Mouse (Mus musculus): Measurements from ENCODE around the gene Sparc. TPM values are rescaled to one million over a fixed set of nuclear protein-coding genes. Genes with fewer than 3 reads are reported as not detected.
"Not testable (repeated sequence)": the region's sequence is repeated elsewhere in the genome, so short reads cannot be mapped to it uniquely, and the experiment has no call there.

Gene Sparc
- polyA plus RNA-seq, 1 experiment from 2014 or later = 1,532 TPM

GRCm38 (mm10) chr11:55429973-55430372 is 7.0 kb upstream of the Sparc start:
- Histone ChIP-seq H3K4me3 (replicated peaks) (no peak overlapping the region), H3K9ac (no peak overlapping the region), H3K27me3 (replicated peaks) (no peaks in the 10 kb centered on the region), H3K27ac (no peak overlapping the region), H3K4me2 (replicated peaks) (no peak overlapping the region), H3K4me1 (replicated peaks) (peaks cover 21% of the 10 kb centered on the region), H3K9me3 (no peaks in the 10 kb centered on the region), H3K36me3 (no peaks in the 10 kb centered on the region)
- WGBS = 79% methylated on average over 2 of the region's 2 CpGs
- no peak for ATAC-seq

- Histone ChIP-seq H3K27ac (peak overlapping the region; percentile 92), H3K36me3 (no peaks in the 10 kb centered on the region), H3K27me3 (replicated peaks) (no peaks in the 10 kb centered on the region), H3K9ac (peak overlapping the region; percentile 3; the same call in 1 of the 2 replicates), H3K4me3 (replicated peaks) (no peak overlapping the region), H3K9me3 (no peaks in the 10 kb centered on the region), H3K4me2 (replicated peaks) (peak overlapping the region; percentile 37), H3K4me1 (replicated peaks) (peaks cover 36% of the 10 kb centered on the region)
- peak; percentile 88 for ATAC-seq
- 19% methylated on average over 16 of the region's 16 CpGs for WGBS
Measured at GRCm38 (mm10) chr11:55428186-55429012, 5.4 kb upstream of the Sparc start.

DNA sequence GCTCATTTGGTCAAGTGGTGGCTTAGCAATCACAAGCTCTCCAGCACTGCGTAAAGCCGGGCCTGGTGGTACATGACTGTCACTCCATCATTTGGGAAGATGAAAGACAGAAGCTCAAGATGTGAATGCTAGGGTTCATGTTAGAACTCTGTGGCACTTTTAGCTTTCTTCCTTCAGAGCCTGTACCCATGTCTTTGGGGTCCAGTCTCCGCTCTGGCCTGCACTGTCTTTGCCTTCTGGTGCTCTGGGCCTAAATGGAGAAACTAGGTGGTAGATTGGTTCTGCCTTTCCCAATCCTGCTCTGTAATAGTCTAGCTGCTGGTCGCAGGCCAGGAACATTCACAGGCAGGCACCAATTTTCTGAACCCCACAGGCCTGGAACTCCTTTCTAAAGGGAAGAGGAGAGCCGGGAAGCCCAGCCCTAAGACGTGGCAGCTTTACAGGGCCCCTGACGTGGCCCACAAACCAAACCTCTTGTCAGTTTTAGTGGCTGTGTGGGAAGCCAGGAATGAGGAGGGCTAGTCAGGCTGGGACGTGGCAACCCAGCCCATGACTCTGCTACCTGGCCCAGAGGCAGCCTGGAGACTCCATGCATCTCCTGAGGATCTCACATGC is 1.9 kb upstream of the Sparc start:
- H3K36me3 ChIP-seq = no peaks in the 10 kb centered on the region
- WGBS = 79% methylated on average over 8 of the region's 8 CpGs
- H3K4me1 ChIP-seq (replicated peaks) = peaks cover 56% of the 10 kb centered on the region
- no peak for ATAC-seq
- H3K27ac ChIP-seq = peak overlapping the region; percentile 18; the same call in 1 of the 2 replicates
- H3K9me3 ChIP-seq = no peaks in the 10 kb centered on the region
- no peak overlapping the region for H3K4me2 ChIP-seq (replicated peaks)
- no peak overlapping the region for H3K4me3 ChIP-seq (replicated peaks)
- no peak overlapping the region for H3K9ac ChIP-seq
- H3K27me3 ChIP-seq (replicated peaks) = no peaks in the 10 kb centered on the region

- Histone ChIP-seq H3K4me1 (replicated peaks) (peaks cover 53% of the 10 kb centered on the region), H3K9ac (no peak overlapping the region), H3K4me3 (replicated peaks) (no peak overlapping the region), H3K4me2 (replicated peaks) (no peak overlapping the region), H3K27me3 (replicated peaks) (no peaks in the 10 kb centered on the region), H3K9me3 (no peaks in the 10 kb centered on the region), H3K36me3 (no peaks in the 10 kb centered on the region), H3K27ac (peak overlapping the region; percentile 18; the same call in 1 of the 2 replicates)
- WGBS = 21% methylated on average over 4 of the region's 4 CpGs
- ATAC-seq = 0 out of 2 replicates have a peak, but pooled peaks have one; percentile 23
Measured at GRCm38 (mm10) chr11:55423756-55424155, 773 bp upstream of the Sparc start.

DNA sequence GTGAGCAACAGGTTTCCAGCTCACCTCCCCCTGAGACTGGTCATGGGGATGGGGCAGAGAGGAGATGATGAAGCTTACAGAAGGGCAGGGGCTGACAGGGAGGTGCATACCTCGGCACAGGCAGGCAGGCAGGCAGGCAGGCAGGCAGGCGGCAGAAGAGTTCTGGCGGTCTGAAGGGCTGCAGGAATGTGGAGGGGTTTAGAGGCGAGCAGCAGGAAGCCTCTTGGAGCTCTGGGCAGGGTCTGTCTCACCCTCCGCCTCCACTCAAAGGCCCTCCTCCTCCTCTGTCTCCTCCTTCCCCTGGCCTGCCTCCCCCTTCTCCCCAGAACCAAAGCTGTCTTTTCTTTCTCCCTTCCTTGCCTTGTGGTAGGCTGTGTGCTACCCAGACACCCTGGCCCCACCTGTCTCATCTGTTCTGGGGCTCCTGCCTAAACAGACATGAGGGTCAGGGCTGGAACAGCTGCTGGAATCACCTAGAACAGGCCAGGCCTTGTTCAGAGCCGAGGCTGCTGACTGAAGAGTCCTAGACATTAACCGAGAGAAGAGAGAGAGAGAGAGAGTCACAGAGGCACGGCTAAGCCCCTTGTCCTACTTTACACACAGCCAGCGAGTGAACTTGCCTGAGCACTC is 3.2 kb downstream of the Sparc start:
- Histone ChIP-seq H3K4me2 (replicated peaks) (peak overlapping the region; percentile 56), H3K27ac (peak overlapping the region; percentile 90), H3K9me3 (no peaks in the 10 kb centered on the region), H3K4me3 (replicated peaks) (peak overlapping the region; percentile 47), H3K4me1 (replicated peaks) (peaks cover 55% of the 10 kb centered on the region), H3K27me3 (replicated peaks) (no peaks in the 10 kb centered on the region), H3K9ac (peak overlapping the region; percentile 57), H3K36me3 (no peaks in the 10 kb centered on the region)
- WGBS = 17% methylated on average over 9 of the region's 9 CpGs
- ATAC-seq = peak; percentile 82

GRCm38 (mm10) chr11:55419296-55419677 is 3.7 kb downstream of the Sparc start:
- Histone ChIP-seq H3K27me3 (replicated peaks) (no peaks in the 10 kb centered on the region), H3K9me3 (no peaks in the 10 kb centered on the region), H3K27ac (peak overlapping the region; percentile 90), H3K36me3 (no peaks in the 10 kb centered on the region), H3K4me3 (replicated peaks) (peak overlapping the region; percentile 47), H3K4me2 (replicated peaks) (peak overlapping the region; percentile 56), H3K4me1 (replicated peaks) (peaks cover 53% of the 10 kb centered on the region), H3K9ac (peak overlapping the region; percentile 57)
- no peak for ATAC-seq
- WGBS = 30% methylated on average over 4 of the region's 4 CpGs

GRCm38 (mm10) chr11:55418704-55419061 is 4.3 kb downstream of the Sparc start:
- H3K36me3 ChIP-seq = no peaks in the 10 kb centered on the region
- 4% methylated on average over 3 of the region's 3 CpGs for WGBS
- H3K4me1 ChIP-seq (replicated peaks) = peaks cover 49% of the 10 kb centered on the region
- H3K4me3 ChIP-seq (replicated peaks) = peak overlapping the region; percentile 47
- H3K9me3 ChIP-seq = no peaks in the 10 kb centered on the region
- H3K9ac ChIP-seq = peak overlapping the region; percentile 57
- H3K27me3 ChIP-seq (replicated peaks) = no peaks in the 10 kb centered on the region
- peak overlapping the region; percentile 56 for H3K4me2 ChIP-seq (replicated peaks)
- H3K27ac ChIP-seq = peak overlapping the region; percentile 90
- no peak for ATAC-seq

DNA sequence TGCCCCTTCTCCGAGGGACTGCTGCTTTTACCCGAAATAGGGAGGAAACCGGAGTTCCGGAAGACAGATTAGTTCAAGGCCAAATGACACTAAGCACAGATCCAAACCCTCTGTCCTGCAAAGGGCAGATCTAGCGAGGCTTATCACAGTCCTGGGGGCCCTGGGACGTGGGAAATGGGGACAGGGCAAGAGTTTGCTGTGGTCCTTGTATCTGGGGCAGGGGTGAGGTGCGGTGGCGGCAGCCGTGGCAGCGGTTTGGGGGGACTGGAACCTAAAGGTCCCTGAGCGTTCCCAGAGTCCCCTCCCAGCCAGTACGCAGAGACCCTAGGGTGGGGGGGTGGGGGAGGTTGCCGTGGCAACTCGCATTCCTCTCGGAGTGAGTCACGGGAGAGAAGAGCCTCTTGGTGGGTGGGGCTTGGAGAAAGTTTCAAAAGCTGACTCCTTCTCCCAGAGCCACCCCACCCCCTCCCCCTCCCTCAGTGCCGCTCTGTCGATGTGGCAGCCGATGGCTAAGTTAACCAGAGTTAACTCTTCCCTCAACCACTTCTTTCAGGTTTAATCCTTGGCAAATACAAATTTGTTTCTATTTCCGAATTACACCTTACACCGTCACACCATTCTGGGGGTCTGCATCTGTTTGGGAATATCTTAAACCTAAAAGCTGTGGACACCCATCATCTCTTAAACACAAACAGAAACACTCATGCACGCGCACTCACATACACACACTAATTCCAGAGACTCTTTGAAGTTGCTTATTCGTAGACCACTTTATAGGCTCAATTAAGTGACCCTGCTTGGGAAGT is 4.9 kb downstream of the Sparc start:
- no peaks in the 10 kb centered on the region for H3K27me3 ChIP-seq (replicated peaks)
- H3K9me3 ChIP-seq = no peaks in the 10 kb centered on the region
- H3K27ac ChIP-seq = peak overlapping the region; percentile 90
- peak; percentile 67 for ATAC-seq
- no peaks in the 10 kb centered on the region for H3K36me3 ChIP-seq
- peaks cover 45% of the 10 kb centered on the region for H3K4me1 ChIP-seq (replicated peaks)
- H3K4me2 ChIP-seq (replicated peaks) = peak overlapping the region; percentile 56
- peak overlapping the region; percentile 57 for H3K9ac ChIP-seq
- WGBS = 2% methylated on average over 24 of the region's 24 CpGs
- peak overlapping the region; percentile 47 for H3K4me3 ChIP-seq (replicated peaks)

GRCm38 (mm10) chr11:55416609-55417265 is 6.2 kb downstream of the Sparc start:
- Histone ChIP-seq H3K9me3 (no peaks in the 10 kb centered on the region), H3K9ac (no peak overlapping the region), H3K36me3 (no peaks in the 10 kb centered on the region), H3K27me3 (replicated peaks) (no peaks in the 10 kb centered on the region), H3K27ac (peak overlapping the region; percentile 38), H3K4me3 (replicated peaks) (peak overlapping the region; percentile 16), H3K4me1 (replicated peaks) (peaks cover 38% of the 10 kb centered on the region), H3K4me2 (replicated peaks) (peak overlapping the region; percentile 56)
- ATAC-seq = no peak
- 46% methylated on average over 6 of the region's 6 CpGs for WGBS

DNA sequence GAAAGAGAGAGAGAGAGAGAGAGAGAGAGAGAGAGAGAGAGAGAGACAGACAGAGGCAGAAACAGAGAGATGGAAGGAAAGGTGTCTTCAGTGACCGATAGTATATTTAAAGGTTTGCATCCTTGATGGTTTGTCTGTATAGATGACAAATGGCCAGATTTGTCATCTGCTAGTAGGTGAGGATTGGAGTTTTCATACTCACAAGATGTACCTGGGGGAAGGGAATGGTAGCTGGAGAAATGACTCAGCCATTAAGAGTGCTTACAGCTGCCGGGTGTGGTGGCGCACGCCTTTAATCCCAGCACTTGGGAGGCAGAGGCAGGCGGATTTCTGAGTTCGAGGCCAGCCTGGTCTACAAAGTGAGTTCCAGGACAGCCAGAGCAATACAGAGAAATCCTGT is 7.3 kb downstream of the Sparc start:
- Histone ChIP-seq H3K4me1 (replicated peaks) (peaks cover 31% of the 10 kb centered on the region), H3K4me2 (replicated peaks) (0 out of 2 replicates have a peak overlapping the region, but pooled peaks have one; percentile 10)
- ATAC-seq; H3K27ac ChIP-seq; H3K4me3 ChIP-seq (replicated peaks); H3K9ac ChIP-seq; H3K36me3 ChIP-seq; H3K27me3 ChIP-seq (replicated peaks); H3K9me3 ChIP-seq: not testable (repeated sequence)
- 90% methylated on average over 6 of the region's 6 CpGs for WGBS

- H3K9me3 ChIP-seq = no peaks in the 10 kb centered on the region
- H3K4me3 ChIP-seq (replicated peaks) = no peak overlapping the region
- H3K4me2 ChIP-seq (replicated peaks) = peak overlapping the region; percentile 33
- 31% methylated on average over 9 of the region's 9 CpGs for WGBS
- no peaks in the 10 kb centered on the region for H3K36me3 ChIP-seq
- H3K4me1 ChIP-seq (replicated peaks) = peaks cover 25% of the 10 kb centered on the region
- peak overlapping the region; percentile 19; the same call in 1 of the 2 replicates for H3K27ac ChIP-seq
- H3K27me3 ChIP-seq (replicated peaks) = no peaks in the 10 kb centered on the region
- peak; percentile 44; the same call in 1 of the 2 replicates for ATAC-seq
- H3K9ac ChIP-seq = peak overlapping the region; percentile 23; the same call in 1 of the 2 replicates
Measured at GRCm38 (mm10) chr11:55415036-55415704, 7.8 kb downstream of the Sparc start.
